Mouse (Mus musculus) lung, postnatal 25 days (tissue): Measurements from ENCODE around the gene Gbx2.

Source experiments
- DNase-seq: peaks from one replicate; pipeline ENCODE4 v3.0.0; 2022; ENCODE audit warnings: low spot score

Gene Gbx2

DNA sequence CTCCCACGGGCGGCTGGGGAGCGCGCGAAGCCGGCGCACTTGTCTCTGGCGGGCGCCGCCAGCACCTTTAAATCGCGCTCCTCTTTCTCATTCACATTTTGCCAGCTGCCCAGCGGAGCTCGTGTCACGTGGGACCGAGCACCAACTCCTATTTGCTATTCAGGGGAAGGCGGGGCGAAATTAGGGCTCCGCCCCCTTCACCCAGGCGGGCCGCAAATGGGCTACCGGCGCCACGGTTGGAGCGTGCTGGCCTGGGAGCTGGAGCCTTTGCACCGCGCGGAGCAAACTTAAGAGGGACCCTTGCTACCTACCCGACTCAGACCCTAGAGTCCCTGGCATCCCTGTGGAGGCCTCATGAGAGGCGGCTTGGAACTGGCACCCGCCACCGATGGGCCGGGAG, at the start of gene Gbx2:
Gene Gbx2 (minus strand): TSS at position 60 of the 400 bp plus-strand sequence.
- peak; percentile 20 for DNase-seq

DNA sequence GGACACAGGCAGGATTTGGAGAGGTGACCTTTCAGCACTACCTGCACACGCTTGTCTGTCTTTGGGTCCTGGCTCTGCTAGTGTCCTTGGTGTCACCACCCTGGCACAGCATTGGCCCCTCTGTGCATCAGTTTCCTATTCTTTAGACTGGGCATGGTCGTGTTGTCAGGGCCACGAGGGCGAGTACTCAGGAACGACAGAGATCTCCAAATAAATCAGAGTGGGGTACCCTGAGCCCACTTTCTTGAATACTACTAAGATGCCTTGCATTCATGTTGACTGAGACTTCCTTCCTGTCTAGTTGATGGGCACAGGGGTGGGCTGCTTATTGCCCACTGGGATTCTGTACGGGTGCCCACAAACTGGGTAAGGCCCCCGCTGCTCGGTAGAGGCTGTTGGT, 46.3 kb upstream of the Gbx2 start:
- no peak for DNase-seq

GRCm38 (mm10) chr1:89976411-89976810, 45.4 kb upstream of the Gbx2 start:
- no peak for DNase-seq

DNA sequence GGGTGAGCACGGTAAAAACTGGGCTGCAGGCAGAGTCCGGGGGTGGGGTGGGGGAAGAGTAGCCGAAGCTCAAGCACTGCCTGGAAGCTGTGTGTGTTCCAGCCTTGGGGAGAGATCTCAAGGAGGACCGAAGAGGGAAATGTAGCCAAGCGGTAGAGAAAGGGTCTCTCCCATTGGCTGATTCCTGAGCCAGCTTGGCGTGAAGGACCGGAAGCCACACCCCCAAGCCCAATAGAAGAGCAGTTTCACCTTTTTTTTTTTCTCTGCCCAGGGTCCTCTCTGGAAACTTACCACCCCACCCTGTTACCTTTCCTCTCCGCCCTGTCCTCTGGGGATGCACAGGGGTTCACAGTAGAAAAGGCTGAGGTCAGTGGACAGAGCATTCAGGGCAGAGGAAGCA, 43.6 kb upstream of the Gbx2 start:
- DNase-seq: no peak

DNA sequence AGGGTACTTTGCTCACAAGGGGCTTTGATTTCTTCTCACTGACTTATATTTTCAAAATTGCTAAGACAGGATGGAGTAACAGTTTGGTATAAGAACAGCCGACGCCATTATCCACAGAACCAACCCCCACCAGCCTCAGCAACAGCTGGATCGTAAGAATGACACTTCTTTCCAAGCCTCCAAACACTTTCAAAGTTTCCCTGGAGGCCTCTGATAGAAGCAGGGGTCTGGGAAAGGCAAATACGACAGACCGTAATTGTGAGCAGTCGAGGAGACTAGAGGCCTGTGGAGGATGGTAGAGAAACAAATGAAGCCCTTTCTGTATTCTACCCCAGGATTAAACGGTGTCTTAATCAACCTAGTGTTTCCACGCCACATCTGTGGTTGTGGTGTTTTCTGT, 40.9 kb upstream of the Gbx2 start:
- DNase-seq: no peak

- DNase-seq: no peak
Measured at GRCm38 (mm10) chr1:89969714-89970110, 38.7 kb upstream of the Gbx2 start.

- DNase-seq: no peak
Measured at GRCm38 (mm10) chr1:89969072-89969713, 38.2 kb upstream of the Gbx2 start.

DNA sequence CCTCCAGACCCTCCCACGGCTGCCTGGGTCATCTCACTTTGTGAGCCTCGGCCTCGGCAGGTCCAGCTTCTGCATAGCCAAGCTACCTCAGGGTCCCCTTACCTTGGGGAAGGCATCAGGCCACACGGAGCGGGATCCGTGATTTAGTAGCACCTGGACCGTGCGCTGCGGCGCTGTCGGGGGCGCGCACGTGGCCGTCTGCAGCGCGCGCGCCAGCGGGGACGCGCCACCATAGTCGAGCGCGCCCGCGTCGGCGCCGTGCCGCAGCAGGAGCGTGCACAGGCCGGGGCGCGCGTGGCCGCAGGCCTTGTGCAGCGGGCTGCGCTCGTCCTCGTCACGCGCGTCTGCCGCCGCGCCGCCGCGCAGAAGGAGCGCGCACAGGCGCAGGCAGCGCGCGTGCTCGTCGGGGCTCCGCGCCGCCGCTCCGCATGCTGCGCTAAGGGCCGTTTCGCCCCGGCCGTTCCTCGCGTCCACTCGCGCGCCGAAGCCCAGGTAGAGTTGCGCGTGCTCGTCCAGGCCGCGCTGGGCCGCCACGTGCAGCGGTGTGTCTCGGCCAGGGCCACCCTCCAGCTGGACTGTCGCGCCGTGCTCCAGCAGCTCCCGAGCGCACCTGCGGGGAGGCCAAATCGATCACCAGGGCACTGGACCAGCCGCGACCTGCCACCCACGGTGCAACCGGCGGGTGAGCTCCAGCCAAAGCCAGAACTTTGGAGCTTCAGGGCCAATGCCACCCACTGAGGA, 37.3 kb upstream of the Gbx2 start:
- DNase-seq: no peak

DNA sequence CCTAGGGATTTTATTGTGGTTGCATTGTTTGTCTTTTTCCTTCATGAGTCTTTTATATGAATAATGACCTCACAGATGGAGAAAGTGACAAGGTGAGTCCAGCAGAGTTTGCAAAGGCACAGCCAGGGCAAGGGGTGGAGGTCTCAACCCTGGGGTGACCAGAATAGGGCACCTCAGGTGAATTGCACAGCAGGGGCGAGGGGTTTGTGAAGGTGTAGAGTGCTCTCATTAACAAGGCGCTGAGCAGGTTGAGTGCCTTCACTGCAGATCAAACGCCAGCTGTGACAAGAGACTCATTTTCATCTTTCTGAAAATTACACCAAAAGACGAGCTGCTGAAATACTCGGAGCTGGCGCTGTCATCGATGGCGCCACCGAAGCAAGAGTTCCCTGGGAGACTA, 36.6 kb upstream of the Gbx2 start:
- DNase-seq: no peak

GRCm38 (mm10) chr1:89964426-89964825, 33.4 kb upstream of the Gbx2 start:
- DNase-seq: no peak

DNA sequence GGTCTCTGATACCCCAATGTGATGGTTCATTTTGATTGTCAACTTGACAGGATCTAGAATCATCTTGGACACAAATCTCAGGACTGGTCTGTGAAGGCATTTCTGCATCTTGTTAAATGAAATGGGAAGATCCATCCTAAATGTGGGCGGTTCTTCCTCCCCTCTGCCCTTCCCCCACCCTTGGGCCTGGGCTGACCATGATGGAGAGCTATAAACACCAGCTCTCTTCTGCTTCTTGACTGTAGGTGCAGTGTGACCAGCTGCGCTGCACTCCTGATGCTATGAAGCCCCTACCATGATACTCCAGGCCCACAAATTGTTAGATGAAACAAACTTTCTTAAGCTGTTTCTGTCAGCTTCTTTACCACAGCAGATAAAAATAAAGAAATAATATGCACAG, 32.3 kb upstream of the Gbx2 start:
- DNase-seq: no peak

DNA sequence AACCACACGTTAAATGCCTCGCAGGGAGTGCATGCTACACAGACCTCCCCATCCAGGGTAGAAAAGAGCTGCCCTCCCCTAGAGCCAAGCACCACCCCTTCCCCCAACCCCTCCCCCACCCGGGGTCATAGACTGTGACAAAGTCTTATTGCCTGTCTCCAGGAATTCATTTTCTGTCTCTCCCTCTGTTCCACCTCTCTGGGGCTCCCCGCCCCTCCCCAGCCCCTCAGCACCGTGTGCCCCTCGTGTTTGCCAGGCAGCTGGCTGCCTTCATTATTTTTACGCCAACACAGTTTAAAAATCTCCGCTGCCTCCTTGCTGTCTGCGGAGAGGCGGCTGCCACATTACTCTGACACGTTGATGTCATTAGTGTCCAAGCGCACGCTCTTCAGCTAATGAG, 31.1 kb upstream of the Gbx2 start:
- DNase-seq: no peak

- DNase-seq: no peak
Measured at GRCm38 (mm10) chr1:89959393-89959792, 28.4 kb upstream of the Gbx2 start.

DNA sequence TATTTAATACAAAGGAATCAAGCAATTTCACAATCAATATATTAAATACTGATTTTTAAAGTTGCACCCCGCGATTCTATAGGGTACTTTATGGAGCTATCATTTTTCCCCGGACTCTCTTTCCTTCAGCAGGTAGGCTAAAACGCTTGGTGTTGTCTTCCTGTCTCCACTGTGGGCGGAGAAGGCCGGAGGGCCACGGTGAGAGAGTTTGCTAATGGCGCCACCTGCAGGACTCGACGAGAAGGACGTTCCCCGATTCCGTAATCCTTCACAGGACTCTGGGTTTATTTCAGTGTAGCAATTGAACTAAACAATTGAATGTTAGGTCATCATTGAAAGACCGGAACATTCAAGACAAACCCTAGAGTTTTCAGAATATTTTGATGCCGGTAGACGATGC, 12.2 kb upstream of the Gbx2 start:
- DNase-seq: peak; percentile 72

- DNase-seq: no peak
Measured at GRCm38 (mm10) chr1:89942395-89942976, 11.5 kb upstream of the Gbx2 start.

- no peak for DNase-seq
Measured at GRCm38 (mm10) chr1:89941701-89942381, 10.9 kb upstream of the Gbx2 start.

GRCm38 (mm10) chr1:89940961-89941524, 10.1 kb upstream of the Gbx2 start:
- no peak for DNase-seq

- peak; percentile 77 for DNase-seq
Measured at GRCm38 (mm10) chr1:89939981-89940726, 9.2 kb upstream of the Gbx2 start.

GRCm38 (mm10) chr1:89939596-89939960, 8.6 kb upstream of the Gbx2 start:
- no peak for DNase-seq

DNA sequence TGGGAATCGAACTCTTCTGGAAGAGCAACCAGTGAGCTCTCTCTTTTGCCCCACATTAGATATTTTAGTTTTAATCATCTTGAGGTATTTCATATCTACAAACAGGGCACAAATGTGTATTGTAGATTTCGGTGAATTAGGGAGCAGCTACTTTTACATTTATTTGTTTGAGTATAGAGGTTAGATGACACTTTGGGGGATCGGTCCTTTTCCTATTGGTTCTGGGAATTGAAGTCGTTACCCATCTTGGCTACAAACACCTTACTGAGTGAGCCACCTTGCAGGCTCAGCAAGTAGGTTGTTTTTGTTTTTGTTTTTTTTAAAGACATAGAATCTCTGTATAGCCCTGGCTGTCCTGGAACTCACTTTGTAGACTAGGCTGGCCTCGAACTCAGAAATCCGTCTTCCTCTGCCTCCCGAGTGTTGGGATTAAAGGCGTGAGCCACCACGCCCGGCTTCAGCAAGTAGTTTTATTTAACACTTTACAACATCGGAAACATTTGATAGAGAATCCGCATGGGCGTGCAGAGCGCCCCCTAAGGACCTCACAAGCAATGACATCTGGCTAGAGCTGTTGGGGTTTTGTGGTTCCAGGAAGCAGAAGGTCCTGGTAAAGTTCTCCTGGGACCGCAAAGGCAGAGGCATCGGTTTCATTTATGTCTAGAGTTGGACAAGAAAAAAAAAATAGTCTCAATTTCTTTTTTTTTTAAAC, 8.1 kb upstream of the Gbx2 start:
- DNase-seq: no peak
